Mouse (Mus musculus) intestine, postnatal 0 days (tissue): Measurements from ENCODE around the gene Ajuba. TPM values are rescaled to one million over a fixed set of nuclear protein-coding genes. Genes with fewer than 3 reads are reported as not detected.

Experiments
- ATAC-seq: fragments of 200-750 bp; cut with Nextera tagmentation; 2 replicates; pipeline ENCODE4 v1.8.0; 2017; ENCODE audit warnings: mild to moderate bottlenecking, moderate TSS enrichment, moderate library complexity
- H3K27ac ChIP-seq: fragments of 300-500 bp; sonication (generic); 2 replicates; pipeline ENCODE4 v1.5.1; 2014; ENCODE audit warnings: mild to moderate bottlenecking, low read depth, low read length, moderate library complexity
- H3K27me3 ChIP-seq: fragments of 300-500 bp; sonication (generic); replicated peaks from 2 replicates; pipeline ENCODE4 v1.6.1; 2014; ENCODE audit warnings: low read length, mixed read lengths; ENCODE audit not compliant: control insufficient read depth, insufficient read depth
- H3K36me3 ChIP-seq: fragments of 300-500 bp; sonication (generic); 2 replicates; pipeline ENCODE4 v1.6.1; 2014; ENCODE audit warnings: mild to moderate bottlenecking, moderate library complexity; ENCODE audit not compliant: control insufficient read depth, insufficient read depth
- H3K4me1 ChIP-seq: fragments of 300-500 bp; sonication (generic); replicated peaks from 2 replicates; pipeline ENCODE4 v1.6.1; 2014; ENCODE audit warnings: antibody characterized with exemption, low read length, mixed read lengths; ENCODE audit not compliant: control insufficient read depth, insufficient read depth
- H3K4me2 ChIP-seq: fragments of 300-500 bp; sonication (generic); replicated peaks from 2 replicates; pipeline ENCODE4 v1.6.1; 2014; ENCODE audit warnings: low read depth, mild to moderate bottlenecking, moderate library complexity
- H3K4me3 ChIP-seq: fragments of 300-500 bp; sonication (generic); 2 replicates; pipeline ENCODE4 v1.5.1; 2014; ENCODE audit warnings: low read depth, low read length
- H3K9ac ChIP-seq: fragments of 300-500 bp; sonication (generic); 2 replicates; pipeline ENCODE4 v1.6.1; 2014; ENCODE audit warnings: mild to moderate bottlenecking, low read depth, low read length
- H3K9me3 ChIP-seq: fragments of 300-500 bp; sonication (generic); 2 replicates; pipeline ENCODE4 v1.6.1; 2016; ENCODE audit warnings: mixed run types; ENCODE audit not compliant: control insufficient read depth
- CTCF ChIP-seq: sonication (generic); IDR thresholded peaks from 2 replicates; pipeline ENCODE4 v1.5.1; 2016; ENCODE audit warnings: low read depth, mild to moderate bottlenecking, control low read depth, antibody characterized with exemption, moderate library complexity
- WGBS: fragments of 180-500 bp; shearing (Covaris S2); extraction: QIAGEN DNeasy Blood & Tissue Kit; methylation state at CpG from one replicate; pipeline ENCODE4 v1.1.7; 2014; 5-methylcytosine and 5-hydroxymethylcytosine counted together
- microRNA counts: library from miRNA; unstranded; fragments of <30 nt; microRNA quantifications from one replicate; lab custom pipeline; 2016
- microRNA-seq: library from miRNA; unstranded; fragments of <30 nt; microRNA quantifications from one replicate; pipeline ENCODE4, GENCODE M21; 2016
- polyA plus RNA-seq: library from polyadenylated mRNA; unstranded; fragments of >200 nt; fragmentation: Nextera tagmentation; extraction: Ambion mirVana; gene quantifications from 2 replicates; pipeline ENCODE4 v1.2.1, GENCODE M21; 2015

Ajuba gene
- polyA plus RNA-seq, 1 experiment from 2014 or later = 13.1 TPM

GRCm38 (mm10) chr14:54538580-54538979 lies 38.8 kb downstream of the Ajuba start:
- Histone ChIP-seq H3K27ac (no peak overlapping the region), H3K27me3 (no peaks in the 10 kb centered on the region), H3K9me3 (no peaks in the 10 kb centered on the region), H3K36me3 (peaks cover 8% of the 10 kb centered on the region; the same call in 1 of the 2 replicates), H3K4me3 (no peak overlapping the region), H3K4me2 (no peak overlapping the region), H3K9ac (no peak overlapping the region), H3K4me1 (no peaks in the 10 kb centered on the region)
- TF ChIP-seq CTCF = peak; percentile 23
- 83% methylated on average over 2 of the region's 2 CpGs for WGBS
- ATAC-seq = no peak

- H3K4me2 ChIP-seq = peak overlapping the region; percentile 63; the same call in 1 of the 2 replicates
These were observed 48.8 kb downstream of the Ajuba start for GRCm38 (mm10) chr14:54528446-54529111.

GRCm38 (mm10) chr14:54528007-54528393 lies 49.4 kb downstream of the Ajuba start:
- no peak for ATAC-seq
- H3K36me3 ChIP-seq = no peaks in the 10 kb centered on the region
- 28% methylated on average over 5 of the region's 5 CpGs for WGBS
- H3K4me3 ChIP-seq = peak overlapping the region; percentile 30; the same call in 1 of the 2 replicates
- H3K9ac ChIP-seq = no peak overlapping the region
- no peak overlapping the region for H3K27ac ChIP-seq
- no peaks in the 10 kb centered on the region for H3K27me3 ChIP-seq
- no peak for TF ChIP-seq CTCF
- H3K4me2 ChIP-seq = peak overlapping the region; percentile 63
- H3K9me3 ChIP-seq = no peaks in the 10 kb centered on the region
- no peaks in the 10 kb centered on the region for H3K4me1 ChIP-seq

More at GRCm38 (mm10) chr14:54528446-54529111, 48.8 kb downstream of the Ajuba start:
- Histone ChIP-seq H3K27ac (no peak overlapping the region), H3K27me3 (no peaks in the 10 kb centered on the region), H3K36me3 (no peaks in the 10 kb centered on the region), H3K4me3 (no peak overlapping the region), H3K9ac (no peak overlapping the region), H3K4me1 (no peaks in the 10 kb centered on the region), H3K9me3 (no peaks in the 10 kb centered on the region)
- peak; percentile 87 for TF ChIP-seq CTCF
- WGBS = 13% methylated on average over 17 of the region's 17 CpGs
- peak; percentile 54; the same call in 1 of the 2 replicates for ATAC-seq

- Histone ChIP-seq H3K4me1 (no peaks in the 10 kb centered on the region), H3K36me3 (no peaks in the 10 kb centered on the region), H3K4me2 (peak overlapping the region; percentile 63), H3K27ac (no peak overlapping the region), H3K9me3 (no peaks in the 10 kb centered on the region), H3K4me3 (peak overlapping the region; percentile 30), H3K27me3 (no peaks in the 10 kb centered on the region), H3K9ac (peak overlapping the region; percentile 34; the same call in 1 of the 2 replicates)
- 0 out of 2 replicates have a peak, but pooled peaks have one; percentile 20 for TF ChIP-seq CTCF
- WGBS = 3% methylated on average over 18 of the region's 18 CpGs
- ATAC-seq = peak; percentile 16; the same call in 1 of the 2 replicates
These were observed 49.9 kb downstream of the Ajuba start for GRCm38 (mm10) chr14:54527227-54528006.

GRCm38 (mm10) chr14:54523600-54523999 lies 53.8 kb downstream of the Ajuba start:
- Histone ChIP-seq H3K4me2 (no peak overlapping the region), H3K9me3 (no peaks in the 10 kb centered on the region), H3K4me3 (no peak overlapping the region), H3K4me1 (no peaks in the 10 kb centered on the region), H3K9ac (no peak overlapping the region), H3K27me3 (no peaks in the 10 kb centered on the region), H3K36me3 (no peaks in the 10 kb centered on the region), H3K27ac (no peak overlapping the region)
- no peak for ATAC-seq
- peak; percentile 60 for TF ChIP-seq CTCF
- 35% methylated on average over 6 of the region's 6 CpGs for WGBS

MicroRNA genes within 50 kb of the gene (microRNA counts, 519-probe panel; counts per million panel counts)
- microRNA mmu-miR-686 (lab: Ali Mortazavi, UCI) = not detected

Small RNAs within 50 kb of the gene (microRNA-seq; reads per million reads assigned to microRNA genes)
- gene Mir686 = not detected

Other genes with a start within 250 kb of the Ajuba start
- gene Oxa1l, start 216.7 kb downstream of the Ajuba start, polyA plus RNA-seq = 35.5 and 36.4 TPM in 2 replicates
- 188 TPM in 2 replicates for gene Slc7a7, start 159.8 kb downstream of the Ajuba start, polyA plus RNA-seq
- 300 and 317 TPM in 2 replicates for gene Mrpl52, start 150.6 kb downstream of the Ajuba start, polyA plus RNA-seq
- gene Mmp14, start 145.9 kb downstream of the Ajuba start, polyA plus RNA-seq = 49.4 and 53.7 TPM in 2 replicates
- 105 and 108 TPM in 2 replicates for gene Lrp10, start 113.4 kb downstream of the Ajuba start, polyA plus RNA-seq
- 0.78 and 0.89 TPM in 2 replicates for gene Rem2, start 101.5 kb downstream of the Ajuba start, polyA plus RNA-seq
- gene Prmt5, start 60.0 kb downstream of the Ajuba start, polyA plus RNA-seq = 18.1 and 20.9 TPM in 2 replicates
- gene Haus4, start 22.9 kb downstream of the Ajuba start, polyA plus RNA-seq = 28.2 and 29.4 TPM in 2 replicates
- 2.9 and 3.1 TPM in 2 replicates for gene 4931414P19Rik, start 28.4 kb upstream of the Ajuba start, polyA plus RNA-seq
- 246 and 274 TPM in 2 replicates for gene Psmb5, start 40.5 kb upstream of the Ajuba start, polyA plus RNA-seq
- not detected in 2 replicates for gene Psmb11, start 43.9 kb upstream of the Ajuba start, polyA plus RNA-seq
- gene Gm17606, start 63.4 kb upstream of the Ajuba start, polyA plus RNA-seq = not detected in 2 replicates
- gene Cdh24, start 63.8 kb upstream of the Ajuba start, polyA plus RNA-seq = 0.47 and 0.63 TPM in 2 replicates
- gene 1700123O20Rik, start 108.7 kb upstream of the Ajuba start, polyA plus RNA-seq = 75.5 and 76.8 TPM in 2 replicates
- gene Acin1, start 109.4 kb upstream of the Ajuba start, polyA plus RNA-seq = 49.9 and 57.4 TPM in 2 replicates
- 0.09 TPM in 1 of 2 replicates, not detected in the other for gene Gm29776, start 121.3 kb upstream of the Ajuba start, polyA plus RNA-seq
- not detected in 2 replicates for gene Cebpe, start 134.6 kb upstream of the Ajuba start, polyA plus RNA-seq
- 34.2 and 36.9 TPM in 2 replicates for gene Slc7a8, start 204.4 kb upstream of the Ajuba start, polyA plus RNA-seq
- not detected in 2 replicates for gene Rnf212b, start 236.6 kb upstream of the Ajuba start, polyA plus RNA-seq